Mouse (Mus musculus): ENCODE results near the gene Arhgap15.

Arhgap15 gene

GRCm38 (mm10) chr2:44029035-44029715 lies 280.6 kb downstream of the Arhgap15 start:
- DNase-seq (ENCODE audit: low read depth, low spot score) = no peak

- no peak for DNase-seq (ENCODE audit: low read depth, low spot score)
These were observed 281.2 kb downstream of the Arhgap15 start for GRCm38 (mm10) chr2:44029865-44030264.

GRCm38 (mm10) chr2:44039522-44040203 lies 291.0 kb downstream of the Arhgap15 start:
- DNase-seq (ENCODE audit: low read depth, low spot score) = no peak

- DNase-seq (ENCODE audit: low read depth, low spot score) = no peak
These were observed 295.5 kb downstream of the Arhgap15 start for GRCm38 (mm10) chr2:44044088-44044487.

- no peak for DNase-seq (ENCODE audit: low read depth, low spot score)
These were observed 296.0 kb downstream of the Arhgap15 start for GRCm38 (mm10) chr2:44044634-44045033.

GRCm38 (mm10) chr2:44045231-44045630 lies 296.6 kb downstream of the Arhgap15 start:
- DNase-seq (ENCODE audit: low read depth, low spot score) = no peak

GRCm38 (mm10) chr2:44060306-44060705 lies 311.7 kb downstream of the Arhgap15 start:
- no peak for DNase-seq (ENCODE audit: low read depth, low spot score)

GRCm38 (mm10) chr2:44060716-44061115 lies 312.1 kb downstream of the Arhgap15 start:
- DNase-seq (ENCODE audit: low read depth, low spot score) = no peak

GRCm38 (mm10) chr2:44065067-44065466 lies 316.4 kb downstream of the Arhgap15 start:
- DNase-seq (ENCODE audit: low read depth, low spot score) = no peak

GRCm38 (mm10) chr2:44068151-44068840 lies 319.7 kb downstream of the Arhgap15 start:
- no peak for DNase-seq (ENCODE audit: low read depth, low spot score)

GRCm38 (mm10) chr2:44068906-44069305 lies 320.3 kb downstream of the Arhgap15 start:
- no peak for DNase-seq (ENCODE audit: low read depth, low spot score)

- DNase-seq (ENCODE audit: low read depth, low spot score) = no peak
These were observed 327.9 kb downstream of the Arhgap15 start for GRCm38 (mm10) chr2:44076570-44076969.

GRCm38 (mm10) chr2:44080530-44080929 lies 331.9 kb downstream of the Arhgap15 start:
- DNase-seq (ENCODE audit: low read depth, low spot score) = no peak

GRCm38 (mm10) chr2:44081241-44081640 lies 332.6 kb downstream of the Arhgap15 start:
- no peak for DNase-seq (ENCODE audit: low read depth, low spot score)

- no peak for DNase-seq (ENCODE audit: low read depth, low spot score)
These were observed 335.8 kb downstream of the Arhgap15 start for GRCm38 (mm10) chr2:44084471-44084870.

GRCm38 (mm10) chr2:44086403-44087056 lies 337.9 kb downstream of the Arhgap15 start:
- DNase-seq (ENCODE audit: low read depth, low spot score) = no peak

- no peak for DNase-seq (ENCODE audit: low read depth, low spot score)
These were observed 349.9 kb downstream of the Arhgap15 start for GRCm38 (mm10) chr2:44098552-44098951.

- DNase-seq (ENCODE audit: low read depth, low spot score) = no peak
These were observed 353.7 kb downstream of the Arhgap15 start for GRCm38 (mm10) chr2:44102351-44102750.

GRCm38 (mm10) chr2:44103321-44103720 lies 354.7 kb downstream of the Arhgap15 start:
- DNase-seq (ENCODE audit: low read depth, low spot score) = no peak

- DNase-seq (ENCODE audit: low read depth, low spot score) = no peak
These were observed 355.1 kb downstream of the Arhgap15 start for GRCm38 (mm10) chr2:44103742-44104141.

GRCm38 (mm10) chr2:44104282-44105197 lies 355.9 kb downstream of the Arhgap15 start:
- no peak for DNase-seq (ENCODE audit: low read depth, low spot score)
